Mouse (Mus musculus): ENCODE measurements around the gene Mecom.

The Mecom gene

DNA sequence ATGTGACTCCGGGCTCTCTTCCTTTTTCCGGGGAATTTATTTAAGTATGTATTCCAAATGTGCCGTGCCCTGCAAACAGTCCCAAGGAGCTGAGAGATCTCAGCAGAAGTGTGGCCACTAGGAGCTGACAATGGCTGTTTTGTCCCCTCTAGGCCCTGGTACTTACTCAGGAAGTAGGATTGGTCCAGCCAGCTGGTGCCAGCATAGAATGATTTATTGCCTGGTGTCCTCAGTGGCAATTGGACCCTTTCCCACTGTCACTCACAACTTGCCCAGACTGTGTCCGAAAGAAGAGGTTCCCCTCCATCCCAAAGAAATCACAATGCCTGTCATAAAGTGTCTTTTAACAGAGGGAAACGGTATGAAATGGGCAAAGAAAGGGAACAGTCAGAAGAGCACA lies 340.4 kb downstream of the Mecom start:
- DNase-seq (ENCODE audit: low spot score in 2 of 2), result no peak

DNA sequence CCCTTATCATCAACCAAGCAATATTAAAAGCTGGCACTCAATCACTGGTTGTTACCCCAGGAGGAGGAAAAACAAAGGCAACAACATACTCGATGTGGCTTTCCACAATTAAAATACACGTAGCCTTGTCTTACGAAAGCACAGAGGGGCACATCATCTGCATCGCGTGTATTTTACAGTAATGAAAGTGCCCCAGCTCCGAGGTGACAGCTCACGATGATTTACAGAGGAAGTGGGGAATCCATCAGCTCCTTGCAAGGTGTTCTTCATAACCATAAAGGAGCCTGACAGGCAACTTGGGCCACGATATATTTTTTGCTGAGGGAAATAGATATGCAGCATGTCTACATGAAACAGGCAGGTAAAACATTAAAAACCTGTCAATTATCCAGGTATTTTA lies 341.7 kb downstream of the Mecom start:
- no peak for DNase-seq (ENCODE audit: low spot score in 2 of 2)

DNA sequence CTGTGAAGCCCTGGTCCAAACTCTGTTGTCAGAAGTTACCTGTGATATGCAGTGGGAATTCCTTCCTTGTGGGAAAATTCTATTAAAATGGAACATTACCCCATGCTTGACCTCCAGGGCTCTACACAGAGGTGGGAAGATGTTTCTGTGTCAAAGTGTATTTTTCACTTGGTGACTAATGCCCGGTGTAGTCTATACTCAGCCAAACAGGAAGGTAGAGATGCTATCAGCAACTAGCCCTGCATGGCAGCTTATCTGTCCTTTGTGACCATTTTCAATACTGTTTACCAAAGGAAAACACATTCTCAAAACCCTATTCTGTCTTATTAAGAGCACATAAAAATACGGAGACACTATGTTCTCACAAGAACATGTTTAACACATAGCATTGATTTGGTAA lies 344.0 kb downstream of the Mecom start:
- no peak for DNase-seq (ENCODE audit: low spot score in 2 of 2)

DNA sequence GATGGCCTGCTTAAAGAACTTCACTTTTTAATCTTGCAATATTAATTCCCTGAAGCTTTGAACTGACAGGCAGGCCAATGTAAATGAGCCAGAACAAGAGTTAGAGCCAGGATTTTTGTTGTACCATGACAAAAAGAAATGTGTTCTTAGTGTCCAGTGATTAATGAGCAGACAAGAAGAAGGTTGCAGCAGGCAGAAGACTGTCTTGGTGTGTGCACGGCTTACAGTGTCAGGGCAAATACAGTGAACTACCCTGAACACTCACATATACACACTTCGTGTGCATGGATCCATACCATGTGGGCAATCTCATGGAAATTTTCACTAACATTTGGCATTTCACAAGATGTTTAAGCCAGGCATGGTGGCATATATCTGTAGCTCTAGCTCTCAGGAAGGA lies 349.0 kb downstream of the Mecom start:
- no peak for DNase-seq (ENCODE audit: low spot score in 2 of 2)

DNA sequence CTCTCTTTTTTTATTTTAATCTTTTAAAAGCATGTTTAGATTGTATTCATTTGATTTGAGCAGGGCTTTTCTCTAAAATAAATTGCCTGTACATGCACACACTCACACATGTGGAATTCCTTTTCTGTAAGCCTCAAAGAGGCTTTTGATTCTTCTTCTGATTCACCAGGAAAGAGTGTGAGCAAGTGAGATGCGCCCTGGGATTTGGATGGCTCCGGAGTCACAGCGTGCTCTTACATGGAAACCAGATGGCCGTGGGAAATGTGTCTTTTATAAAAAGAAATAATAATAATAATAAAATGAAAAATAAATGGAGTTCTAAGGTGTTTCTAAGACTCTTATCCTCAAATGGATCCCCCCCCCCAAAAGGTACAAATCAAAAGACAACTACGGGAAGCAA lies 349.6 kb downstream of the Mecom start:
- no peak for DNase-seq (ENCODE audit: low spot score in 2 of 2)

DNA sequence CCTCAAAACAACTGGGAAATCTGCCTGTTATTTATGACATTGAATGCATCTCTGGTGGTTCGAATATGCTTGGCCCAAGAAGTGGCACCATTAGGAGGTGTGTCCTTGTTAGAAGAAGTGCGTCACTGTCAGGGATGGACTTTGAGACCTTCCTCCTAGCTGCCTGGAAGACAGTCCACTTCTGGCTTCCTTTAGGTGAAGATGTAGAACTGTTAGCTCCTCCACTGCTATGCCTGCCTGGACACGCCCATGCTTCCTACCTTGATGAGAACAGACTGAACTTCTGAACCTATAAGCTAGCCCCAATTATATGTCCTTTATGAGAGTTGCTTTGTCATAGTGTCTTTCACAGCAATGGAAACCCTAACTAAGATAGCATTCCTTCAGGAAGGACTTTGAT lies 352.6 kb downstream of the Mecom start:
- DNase-seq (ENCODE audit: low spot score in 2 of 2), result no peak

DNA sequence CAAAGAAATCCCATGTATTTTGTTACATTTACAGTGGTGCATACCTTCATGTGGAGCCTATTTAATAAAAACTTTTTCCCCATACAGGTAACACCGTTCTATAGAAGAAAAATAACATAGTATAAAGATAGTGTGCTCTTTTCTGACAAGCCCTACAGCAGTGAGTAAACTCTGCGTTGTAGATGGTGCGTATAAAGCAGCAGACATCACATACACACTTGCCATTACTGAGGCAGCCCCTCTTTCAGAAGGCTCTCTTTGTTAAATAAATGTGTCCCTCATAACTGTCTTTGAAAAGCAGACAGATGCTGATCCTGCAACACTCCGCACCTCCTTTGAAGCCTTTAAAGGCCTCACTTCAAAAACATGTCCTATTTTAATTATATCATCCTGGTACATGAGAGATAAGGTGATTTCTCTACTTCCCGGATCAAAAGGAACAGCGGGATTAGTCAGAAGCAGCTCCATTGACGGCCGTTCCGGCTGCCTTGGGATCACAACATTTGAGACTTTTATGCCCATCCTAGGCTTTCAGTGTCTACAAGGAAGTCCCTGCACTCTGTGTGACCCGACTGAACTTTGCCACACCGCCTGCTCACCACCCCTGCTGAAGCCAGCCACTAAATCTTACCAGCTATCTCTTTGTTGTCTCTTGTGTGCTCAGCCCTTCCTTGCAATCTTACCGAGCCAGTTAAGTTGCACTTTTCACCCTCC lies 355.4 kb downstream of the Mecom start:
- DNase-seq (ENCODE audit: low spot score in 2 of 2), result no peak

DNA sequence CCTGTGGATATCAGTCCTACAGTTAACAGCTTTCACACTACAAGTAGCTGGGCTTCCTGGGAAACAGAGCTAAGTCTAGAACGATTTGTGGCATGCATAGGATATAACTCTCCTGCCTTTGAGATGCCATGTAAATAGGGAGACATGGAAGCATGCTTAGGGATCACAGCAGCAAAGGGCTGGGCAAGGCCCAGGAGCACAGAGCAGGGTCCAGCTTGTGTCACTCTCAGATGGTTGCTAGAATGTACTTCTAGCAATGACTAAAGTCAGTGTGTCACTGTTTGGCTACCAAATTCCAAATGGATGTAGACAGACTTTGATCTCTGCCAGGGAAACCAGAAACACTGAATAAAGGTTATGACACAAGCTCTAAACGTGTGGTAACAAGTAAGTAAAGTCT lies 358.5 kb downstream of the Mecom start:
- DNase-seq (ENCODE audit: low spot score in 2 of 2), result no peak

DNA sequence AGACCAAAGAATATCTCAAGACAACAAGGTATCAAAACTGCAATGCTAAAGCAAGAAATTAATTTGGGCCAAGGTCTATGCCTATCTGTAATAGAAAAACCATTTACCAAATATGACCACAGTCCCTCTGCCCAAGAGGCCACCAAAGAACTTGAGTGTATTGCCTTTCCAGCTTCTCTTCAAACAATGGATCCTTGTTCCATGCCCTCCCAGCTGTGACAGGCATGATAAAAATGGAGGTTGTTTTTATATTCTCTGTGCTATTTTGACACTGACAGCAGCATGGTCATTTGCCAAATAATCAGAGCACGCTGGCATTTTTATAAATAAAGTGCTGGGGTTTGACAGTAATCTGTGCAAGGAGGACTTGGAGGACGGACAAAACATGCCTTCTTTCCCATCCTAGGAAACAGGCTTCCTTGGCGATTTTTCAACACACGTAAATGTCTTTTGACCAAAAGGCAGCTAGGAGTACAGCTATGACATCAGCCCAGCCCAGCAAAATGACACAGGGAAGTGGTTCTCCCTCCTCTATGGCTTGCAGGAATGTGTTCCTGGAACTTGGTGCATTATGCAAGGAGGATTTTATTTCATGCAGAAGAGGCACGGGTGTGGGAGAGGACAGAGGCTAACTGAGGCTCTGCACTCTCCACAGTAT lies 359.9 kb downstream of the Mecom start:
- DNase-seq (ENCODE audit: low spot score in 2 of 2), result no peak

DNA sequence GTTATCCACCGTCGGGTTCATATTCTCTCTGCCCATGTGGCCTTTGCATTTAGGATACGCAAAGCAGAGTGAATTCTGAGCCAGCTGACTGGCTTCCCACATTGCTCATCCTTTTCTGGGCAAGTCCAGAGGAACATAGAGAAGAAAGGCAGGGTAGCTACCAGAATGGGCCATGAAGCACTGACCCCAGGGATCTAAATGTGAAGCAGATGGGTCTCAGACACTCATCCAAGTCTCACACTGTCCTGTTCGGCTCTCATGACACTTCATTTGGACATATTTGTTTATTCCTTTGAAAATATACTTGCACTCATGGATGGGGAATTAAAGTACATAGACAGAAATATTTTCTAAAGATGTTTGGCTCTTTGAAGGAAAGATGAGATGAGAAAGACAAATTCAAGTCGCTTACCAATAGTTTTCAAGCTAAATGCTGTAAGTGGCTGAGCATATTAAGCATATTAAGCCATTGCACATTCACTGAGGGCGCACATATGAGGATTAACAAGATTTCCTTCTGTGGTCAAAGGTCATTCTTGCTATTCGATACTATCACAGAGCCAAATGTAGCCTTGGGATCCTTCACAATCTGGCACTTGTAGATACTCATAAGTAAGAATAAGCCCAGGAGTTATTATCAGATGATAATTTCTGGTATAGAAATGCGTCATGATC lies 365.9 kb downstream of the Mecom start:
- DNase-seq (ENCODE audit: low spot score in 2 of 2), result no peak

DNA sequence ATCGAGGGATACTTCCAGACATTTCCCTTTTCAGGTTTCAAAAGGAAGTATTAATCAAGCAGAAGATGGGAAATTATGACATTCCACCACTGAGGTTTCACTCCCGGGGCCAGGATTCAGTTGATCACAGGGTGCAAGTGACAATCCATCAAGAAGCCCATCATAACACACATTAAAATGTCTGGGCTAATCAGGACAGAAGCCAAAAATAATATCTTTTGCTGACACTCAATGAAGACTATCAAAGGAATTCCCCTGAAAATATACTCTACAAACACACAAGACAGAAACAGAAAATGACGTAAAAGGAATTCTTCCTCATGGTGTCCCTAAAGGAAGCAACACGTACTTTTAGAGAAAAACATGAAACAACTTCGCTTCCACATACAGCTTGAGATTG lies 371.2 kb downstream of the Mecom start:
- no peak for DNase-seq (ENCODE audit: low spot score in 2 of 2)

DNA sequence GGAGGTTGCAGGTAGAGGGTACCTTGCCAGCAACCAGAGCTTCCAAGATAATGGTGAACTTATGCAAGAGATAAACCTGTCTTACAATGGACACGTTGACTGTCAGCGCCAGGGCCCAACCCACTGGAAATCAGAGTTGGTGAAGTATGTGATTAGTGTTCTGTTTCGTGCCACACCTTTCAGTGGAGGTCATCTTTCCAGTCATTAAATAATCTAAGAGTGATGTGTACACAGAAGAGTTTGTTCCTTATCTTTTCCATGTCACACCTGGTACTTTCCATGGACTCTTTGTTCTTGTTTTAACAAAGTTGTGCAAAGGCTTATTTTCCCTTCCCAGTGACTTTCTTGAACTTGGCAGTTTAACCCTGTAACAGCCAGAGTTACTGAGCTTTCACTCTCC lies 374.0 kb downstream of the Mecom start:
- DNase-seq (ENCODE audit: low spot score in 2 of 2), result no peak

DNA sequence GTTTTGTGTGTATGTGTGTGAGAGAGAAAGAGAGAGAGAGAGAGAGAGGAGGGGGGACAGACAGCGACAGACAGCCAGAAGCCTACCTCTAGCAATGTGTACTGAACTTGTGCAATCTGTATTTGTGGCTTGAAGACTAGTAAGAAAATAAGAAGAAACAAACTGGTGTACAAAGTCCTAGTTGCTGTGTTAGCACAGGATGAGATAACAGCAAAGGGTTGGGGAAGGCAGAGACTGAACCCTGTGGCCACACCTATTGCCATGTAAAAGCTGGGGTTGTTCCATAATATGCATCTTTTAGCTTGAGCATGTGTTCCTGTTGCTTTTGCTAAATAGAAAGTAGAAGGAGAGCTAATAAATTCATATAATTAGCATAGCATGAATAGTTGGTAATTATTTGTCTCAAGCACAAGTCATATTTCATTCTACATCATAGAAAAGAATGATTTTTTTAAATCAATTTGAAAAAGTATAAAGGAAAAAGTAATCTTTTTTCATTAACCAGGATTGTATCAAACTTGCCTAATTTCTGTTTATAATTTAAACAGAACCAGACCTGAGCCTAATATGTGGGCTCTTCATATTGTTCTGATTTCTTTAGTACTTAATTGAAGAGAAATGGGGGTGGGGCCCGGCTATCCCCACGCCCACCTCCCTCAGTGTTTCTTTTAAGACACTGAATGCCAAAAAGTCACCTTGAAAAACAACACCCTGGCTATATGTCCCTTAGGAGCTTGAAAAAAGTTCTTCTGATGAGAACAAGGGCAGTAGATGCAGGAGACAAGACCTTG lies 379.2 kb downstream of the Mecom start:
- DNase-seq (ENCODE audit: low spot score in 2 of 2), result no peak

DNA sequence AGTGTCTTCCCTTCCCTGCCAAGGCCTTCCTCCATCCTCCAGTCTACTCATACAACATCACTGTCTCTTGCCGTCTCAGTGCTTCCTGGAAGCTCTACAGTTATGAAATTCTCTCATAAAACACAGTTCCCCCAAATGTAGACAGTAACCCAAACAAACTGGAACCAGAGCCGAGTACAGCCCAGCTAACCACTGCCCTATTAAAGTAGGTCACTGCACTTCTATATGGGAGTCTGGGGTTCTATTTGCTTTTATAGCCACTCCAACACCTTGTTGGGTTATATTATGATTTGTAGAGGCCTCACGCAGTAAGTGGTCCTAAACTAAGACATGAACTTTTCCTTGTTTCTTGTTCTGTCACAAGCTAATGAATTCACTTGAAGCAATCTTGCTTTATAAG lies 380.8 kb downstream of the Mecom start:
- no peak for DNase-seq (ENCODE audit: low spot score in 2 of 2)

DNA sequence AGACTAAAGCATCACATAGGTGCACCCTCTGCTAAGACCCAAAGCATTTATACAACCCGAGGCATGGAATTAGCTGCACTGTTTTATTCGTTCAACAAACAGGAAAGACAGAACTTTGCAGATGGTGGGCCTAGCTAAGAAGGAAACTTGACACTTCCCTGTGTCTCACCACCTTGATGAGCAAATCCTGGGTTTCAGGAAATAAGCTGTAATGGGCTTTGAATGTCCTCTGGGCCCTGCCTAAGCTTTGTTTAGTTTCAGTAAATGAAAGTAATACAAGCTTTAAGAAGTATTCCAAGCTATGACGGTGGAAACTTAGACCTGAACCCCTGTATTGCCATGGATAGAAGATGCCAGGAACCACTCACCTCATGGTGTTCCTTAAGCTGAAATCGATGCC lies 383.0 kb downstream of the Mecom start:
- no peak for DNase-seq (ENCODE audit: low spot score in 2 of 2)

DNA sequence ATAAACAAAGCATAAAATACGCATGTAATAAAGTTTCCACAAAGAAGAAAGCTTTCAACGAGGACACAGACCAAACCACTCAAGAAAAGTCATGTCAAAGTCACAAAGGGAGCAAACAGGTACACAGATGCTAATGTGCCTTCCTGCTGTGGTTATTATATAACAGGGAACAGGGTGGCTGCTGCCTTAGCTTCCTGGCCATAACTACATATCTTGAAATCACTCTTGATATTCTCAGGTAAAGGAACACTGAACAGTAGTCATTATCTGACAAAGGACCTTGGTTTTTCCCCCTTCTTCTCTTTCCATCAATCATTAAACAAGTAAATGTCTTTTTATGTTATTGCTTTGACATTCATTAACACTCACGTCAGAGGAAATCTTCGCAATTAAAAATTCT lies 384.4 kb downstream of the Mecom start:
- DNase-seq (ENCODE audit: low spot score in 2 of 2), result no peak

DNA sequence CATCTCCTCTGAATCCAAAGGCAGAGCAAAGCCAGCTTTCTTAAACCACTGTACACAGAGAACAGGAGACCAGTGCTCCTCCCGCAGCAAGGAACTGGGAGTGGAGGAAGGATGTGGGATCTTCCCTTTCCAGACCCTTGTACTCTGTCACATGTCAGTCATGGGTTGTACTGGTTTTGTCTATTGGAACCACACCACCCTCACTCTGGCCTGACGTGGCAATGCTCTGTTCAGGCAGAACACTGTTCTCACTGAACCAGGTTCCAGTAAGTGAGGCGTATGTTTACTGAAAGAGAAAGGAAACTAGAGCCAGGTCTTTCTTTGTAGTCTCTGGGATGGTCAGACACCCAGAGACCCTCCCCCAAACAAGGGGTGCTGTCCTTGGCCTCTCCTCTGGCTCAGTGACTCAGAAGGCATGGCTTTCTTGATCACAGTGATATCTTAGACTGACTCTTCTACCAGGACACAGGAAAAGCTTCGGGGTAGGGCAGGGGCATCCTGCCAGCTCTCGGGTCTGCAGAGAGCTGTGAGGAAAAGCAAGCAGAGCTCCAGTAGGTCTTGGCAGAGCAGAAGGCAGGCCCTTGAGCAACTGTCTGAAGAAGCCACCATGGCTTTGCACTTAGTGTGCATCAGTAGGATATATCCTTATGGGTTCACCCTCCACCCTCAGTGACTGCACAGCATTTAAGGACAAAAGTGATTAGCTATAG lies 386.7 kb downstream of the Mecom start:
- no peak for DNase-seq (ENCODE audit: low spot score in 2 of 2)

DNA sequence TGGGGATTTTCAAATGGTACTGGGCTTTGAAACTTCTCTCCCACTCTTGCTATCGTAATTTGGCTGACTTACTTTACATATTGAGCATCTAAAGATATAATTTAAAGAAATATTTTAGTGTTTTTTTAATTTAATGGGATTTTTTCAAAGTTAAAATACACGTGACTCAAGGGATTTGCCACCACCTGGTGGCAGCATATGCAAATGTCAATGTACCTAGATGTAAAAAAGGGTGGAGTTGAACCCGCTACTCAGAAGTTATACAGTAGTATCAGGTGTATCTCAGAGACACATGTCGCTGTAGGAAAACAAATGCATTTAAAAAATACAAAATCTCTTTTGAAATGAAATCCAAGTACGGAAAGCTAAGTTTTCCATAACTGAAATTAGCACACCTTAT lies 387.5 kb downstream of the Mecom start:
- DNase-seq (ENCODE audit: low spot score in 2 of 2), result no peak

DNA sequence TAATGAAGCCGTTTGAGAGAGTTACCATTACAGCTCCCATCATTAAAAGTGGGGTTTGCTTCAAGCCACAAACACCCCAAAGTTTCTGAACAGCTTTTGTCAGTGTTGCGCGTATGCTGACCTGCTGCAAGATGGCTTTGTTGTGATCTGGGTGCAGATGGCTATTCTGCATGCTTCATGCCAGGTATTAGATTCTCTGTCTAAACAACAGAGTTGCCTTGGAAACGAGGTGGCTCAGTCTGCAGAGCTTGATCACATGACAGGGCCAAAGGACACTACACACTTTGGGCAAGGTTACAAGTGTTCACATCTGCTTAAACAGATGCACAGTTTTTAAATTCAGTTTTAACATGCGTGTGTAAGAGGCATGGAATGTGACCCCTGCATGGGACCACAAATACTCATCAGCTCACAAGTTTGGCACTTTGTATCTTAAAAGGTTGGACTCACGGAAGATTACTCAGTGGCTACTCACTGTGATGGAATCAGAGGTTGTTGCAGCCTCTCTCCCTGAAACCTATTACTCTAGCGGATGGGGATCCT lies 390.6 kb downstream of the Mecom start:
- DNase-seq (ENCODE audit: low spot score in 2 of 2), result no peak

DNA sequence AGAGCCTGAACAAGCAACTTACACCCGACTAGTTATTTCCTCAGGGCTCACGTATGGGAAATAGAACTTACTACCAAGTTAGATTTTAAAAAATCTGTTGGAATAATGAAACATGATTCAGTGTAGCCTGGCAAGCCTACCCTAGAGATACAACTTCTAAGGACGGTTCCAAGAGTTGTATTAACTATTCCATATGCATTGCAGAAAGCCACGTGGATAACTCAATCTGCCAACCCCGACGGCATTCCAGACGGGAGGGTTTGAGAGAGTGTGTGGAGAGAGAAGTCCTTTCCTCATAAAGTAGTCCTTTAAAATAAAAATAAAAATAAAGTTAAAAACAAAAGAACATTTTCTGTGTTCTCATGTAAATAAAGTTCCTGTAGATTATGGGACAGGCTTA lies 393.4 kb downstream of the Mecom start:
- no peak for DNase-seq (ENCODE audit: low spot score in 2 of 2)

DNA sequence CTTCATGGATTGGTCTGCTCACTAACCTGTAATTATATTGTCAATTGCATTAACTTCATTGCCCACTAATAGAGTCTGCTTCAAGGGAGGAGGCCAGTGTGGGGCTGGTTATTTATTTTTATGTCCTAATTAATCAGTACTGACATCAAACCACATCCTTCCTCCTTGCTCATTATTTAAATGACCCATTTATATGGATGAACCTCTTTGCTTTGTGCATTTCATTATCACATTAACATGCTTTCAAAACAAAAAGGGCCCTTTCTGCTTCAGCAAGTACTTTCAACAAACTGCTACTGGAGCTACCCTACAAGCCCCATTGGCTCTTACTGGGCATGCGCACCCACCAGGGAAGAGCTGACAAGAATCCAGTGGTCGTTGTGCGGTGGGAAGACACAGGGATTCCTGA lies 393.9 kb downstream of the Mecom start:
- no peak for DNase-seq (ENCODE audit: low spot score in 2 of 2)

DNA sequence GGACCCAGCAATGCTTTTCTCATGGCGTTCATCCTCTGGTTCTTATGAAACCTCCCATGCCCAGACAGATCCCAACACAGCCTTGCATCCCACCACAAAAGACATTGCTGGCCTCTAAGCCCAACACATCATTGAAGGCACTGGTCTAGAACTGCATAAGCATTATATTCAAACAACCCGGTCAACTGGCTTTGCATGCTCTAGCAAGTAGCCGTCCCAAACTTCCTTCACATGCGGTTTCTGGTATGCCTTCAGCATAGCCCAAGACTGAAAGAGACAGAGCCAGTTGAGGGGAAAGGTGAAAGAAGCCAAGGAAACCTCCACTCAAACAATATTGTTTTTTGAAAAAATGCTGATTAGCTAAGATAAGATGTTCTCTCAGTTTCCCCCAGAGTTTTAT lies 397.7 kb downstream of the Mecom start:
- DNase-seq (ENCODE audit: low spot score in 2 of 2), result no peak
